Mouse (Mus musculus) forebrain, embryonic 16.5 days (tissue): ENCODE results near the gene Bdh1. TPM values are rescaled to one million over a fixed set of nuclear protein-coding genes. Genes with fewer than 3 reads are reported as not detected.

Source experiments
- ATAC-seq: fragments of 200-750 bp; cut with Nextera tagmentation; 2 replicates; pipeline ENCODE4 v1.8.0; 2017; ENCODE audit warnings: mild to moderate bottlenecking, moderate library complexity
- H3K27ac ChIP-seq: fragments of 300-500 bp; sonication (generic); 2 replicates; pipeline ENCODE4 v1.5.1; 2014; ENCODE audit warnings: low read length, control low read depth
- H3K27me3 ChIP-seq: fragments of 300-500 bp; sonication (generic); replicated peaks from 2 replicates; pipeline ENCODE4 v1.6.1; 2014; ENCODE audit warnings: low read length; ENCODE audit not compliant: control insufficient read depth, insufficient read depth
- H3K36me3 ChIP-seq: fragments of 300-500 bp; sonication (generic); 2 replicates; pipeline ENCODE4 v1.6.1; 2014; ENCODE audit not compliant: control insufficient read depth, insufficient read depth
- H3K4me1 ChIP-seq: fragments of 300-500 bp; sonication (generic); replicated peaks from 2 replicates; pipeline ENCODE4 v1.6.1; 2014; ENCODE audit warnings: low read length; ENCODE audit not compliant: control insufficient read depth, insufficient read depth
- H3K4me2 ChIP-seq: fragments of 300-500 bp; sonication (generic); 2 replicates; pipeline ENCODE4 v1.6.1; 2014; ENCODE audit warnings: mild to moderate bottlenecking, low read length, control low read depth
- H3K4me3 ChIP-seq: fragments of 300-500 bp; sonication (generic); replicated peaks from 2 replicates; pipeline ENCODE4 v1.5.1; 2014; ENCODE audit warnings: mild to moderate bottlenecking, low read length, control low read depth
- H3K9ac ChIP-seq: fragments of 300-500 bp; sonication (generic); replicated peaks from 2 replicates; pipeline ENCODE4 v1.6.1; 2014; ENCODE audit warnings: low read depth, low read length, control low read depth
- H3K9me3 ChIP-seq: fragments of 300-500 bp; sonication (generic); 2 replicates; pipeline ENCODE4 v1.6.1; 2016; ENCODE audit warnings: low read length; ENCODE audit not compliant: control insufficient read depth
- WGBS: fragments of 180-500 bp; shearing (Covaris S2); extraction: QIAGEN DNeasy Blood & Tissue Kit; methylation state at CpG from one replicate; pipeline ENCODE4 v1.1.7; 2014; 5-methylcytosine and 5-hydroxymethylcytosine counted together
- polyA plus RNA-seq: library from polyadenylated mRNA; unstranded; fragments of >200 nt; fragmentation: Nextera tagmentation; extraction: Ambion mirVana; gene quantifications from 2 replicates; pipeline ENCODE4 v1.2.1, GENCODE M21; 2015

The Bdh1 gene
- polyA plus RNA-seq, 1 experiment from 2014 or later = 152 TPM

GRCm38 (mm10) chr16:31455276-31456045, 33.4 kb downstream of the Bdh1 start:
- Histone ChIP-seq H3K27me3 (no peaks in the 10 kb centered on the region), H3K4me2 (no peak overlapping the region), H3K9me3 (no peaks in the 10 kb centered on the region), H3K36me3 (peaks cover 10% of the 10 kb centered on the region), H3K4me3 (no peak overlapping the region), H3K4me1 (peaks cover 11% of the 10 kb centered on the region), H3K9ac (no peak overlapping the region), H3K27ac (no peak overlapping the region)
- ATAC-seq = no peak
- 82% methylated on average over 21 of the region's 21 CpGs for WGBS

DNA sequence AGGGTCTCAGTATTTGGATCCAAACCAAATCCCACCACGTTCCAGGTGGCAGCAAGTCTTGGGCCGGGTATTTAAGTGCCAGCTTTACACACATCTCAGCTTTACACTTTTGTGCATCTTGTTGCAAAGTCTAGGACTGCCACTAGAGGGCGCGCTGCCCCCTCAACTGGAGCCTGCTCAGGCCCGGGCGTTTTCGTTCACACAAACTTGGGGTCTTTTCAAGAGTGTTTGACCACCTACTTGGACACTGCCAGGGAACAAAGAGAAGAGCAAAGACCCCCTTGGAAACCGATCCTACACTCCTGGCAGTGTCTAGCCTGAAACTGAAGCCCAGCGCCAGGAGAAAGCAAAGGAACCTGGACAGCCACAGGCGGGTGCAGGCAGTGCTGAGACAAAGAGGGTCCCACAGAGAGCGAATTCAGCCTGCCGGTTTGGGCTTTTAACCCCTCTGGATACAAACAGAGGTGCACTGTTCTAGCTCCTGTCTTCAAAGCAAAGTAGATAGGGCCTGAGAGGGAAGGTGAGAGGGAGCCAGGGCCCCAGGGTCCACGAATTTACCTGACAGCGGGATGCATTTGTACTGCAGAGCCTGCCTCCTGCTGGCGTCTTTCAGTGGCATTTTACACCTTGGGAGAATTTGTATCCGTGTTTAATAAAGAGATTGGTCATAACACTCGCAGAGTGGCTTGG, 36.3 kb downstream of the Bdh1 start:
- WGBS = 2% methylated on average over 17 of the region's 17 CpGs
- H3K9ac ChIP-seq = peak overlapping the region; percentile 53

GRCm38 (mm10) chr16:31459968-31460461, 37.9 kb downstream of the Bdh1 start:
- H3K9me3 ChIP-seq = no peaks in the 10 kb centered on the region
- peaks cover 17% of the 10 kb centered on the region for H3K4me1 ChIP-seq
- WGBS = 38% methylated on average over 10 of the region's 10 CpGs
- no peak overlapping the region for H3K27ac ChIP-seq
- no peak for ATAC-seq
- no peak overlapping the region for H3K4me3 ChIP-seq
- no peak overlapping the region for H3K4me2 ChIP-seq
- H3K9ac ChIP-seq = no peak overlapping the region
- H3K27me3 ChIP-seq = no peaks in the 10 kb centered on the region
- H3K36me3 ChIP-seq = peaks cover 9% of the 10 kb centered on the region

More for the DNA sequence above, 36.3 kb downstream of the Bdh1 start:
- Histone ChIP-seq H3K4me3 (peak overlapping the region; percentile 20), H3K36me3 (peaks cover 9% of the 10 kb centered on the region), H3K27me3 (no peaks in the 10 kb centered on the region), H3K9me3 (no peaks in the 10 kb centered on the region), H3K4me2 (peak overlapping the region; percentile 41), H3K4me1 (peaks cover 17% of the 10 kb centered on the region), H3K27ac (peak overlapping the region; percentile 69)
- ATAC-seq = peak; percentile 83

DNA sequence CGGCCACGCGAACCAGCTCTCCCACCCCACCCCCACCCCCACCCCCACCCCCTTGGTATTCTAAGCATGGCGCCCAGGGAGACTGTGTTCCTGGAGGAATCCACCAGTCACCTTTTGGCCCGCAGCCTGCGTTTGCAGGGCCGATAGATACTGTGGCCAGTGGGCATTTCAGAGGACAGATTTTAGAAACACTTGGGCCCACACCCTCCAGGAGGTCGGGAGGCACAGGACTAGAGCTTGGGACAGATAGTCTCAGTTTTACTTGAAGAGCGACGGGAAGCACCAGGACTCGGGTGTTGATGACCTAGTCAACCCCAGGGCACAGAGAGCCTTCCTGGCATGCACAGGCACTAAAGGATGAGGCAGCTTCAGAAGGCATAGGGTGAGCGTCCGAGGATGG, 38.4 kb downstream of the Bdh1 start:
- H3K36me3 ChIP-seq = peaks cover 9% of the 10 kb centered on the region
- H3K27me3 ChIP-seq = no peaks in the 10 kb centered on the region
- no peak overlapping the region for H3K27ac ChIP-seq
- no peak overlapping the region for H3K4me3 ChIP-seq
- H3K9me3 ChIP-seq = no peaks in the 10 kb centered on the region
- ATAC-seq = no peak
- H3K9ac ChIP-seq = no peak overlapping the region
- H3K4me1 ChIP-seq = peaks cover 17% of the 10 kb centered on the region
- 60% methylated on average over 13 of the region's 13 CpGs for WGBS
- no peak overlapping the region for H3K4me2 ChIP-seq

DNA sequence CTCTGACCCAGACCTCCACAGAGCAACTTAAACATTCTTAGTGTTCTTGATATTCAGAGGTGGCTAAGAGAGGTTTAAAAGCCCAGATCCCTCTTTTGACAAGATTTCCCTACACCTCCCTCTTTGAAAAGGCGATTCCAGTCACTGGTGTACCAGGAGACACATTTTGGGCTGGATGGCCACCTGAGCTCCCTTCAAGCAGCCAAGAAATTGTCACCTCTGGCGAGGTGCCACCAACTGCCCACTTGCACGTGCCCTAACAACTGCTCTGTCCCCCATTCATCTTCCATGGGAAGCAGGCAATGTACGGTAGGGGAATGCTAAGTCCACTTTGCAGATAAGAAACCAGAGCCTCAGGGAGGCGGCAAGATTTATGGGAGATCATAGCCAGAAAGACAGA, 39.0 kb downstream of the Bdh1 start:
- Histone ChIP-seq H3K4me2 (no peak overlapping the region), H3K4me1 (peaks cover 17% of the 10 kb centered on the region), H3K27me3 (no peaks in the 10 kb centered on the region), H3K4me3 (no peak overlapping the region), H3K27ac (no peak overlapping the region), H3K9me3 (no peaks in the 10 kb centered on the region), H3K36me3 (peaks cover 9% of the 10 kb centered on the region), H3K9ac (no peak overlapping the region)
- WGBS = 72% methylated on average over 5 of the region's 5 CpGs
- no peak for ATAC-seq

GRCm38 (mm10) chr16:31462113-31462687, 40.1 kb downstream of the Bdh1 start:
- no peak overlapping the region for H3K4me3 ChIP-seq
- peaks cover 5% of the 10 kb centered on the region for H3K36me3 ChIP-seq
- WGBS = 39% methylated on average over 12 of the region's 12 CpGs
- H3K27ac ChIP-seq = no peak overlapping the region
- H3K4me1 ChIP-seq = peaks cover 17% of the 10 kb centered on the region
- H3K9me3 ChIP-seq = no peaks in the 10 kb centered on the region
- H3K9ac ChIP-seq = no peak overlapping the region
- ATAC-seq = no peak
- H3K4me2 ChIP-seq = no peak overlapping the region
- no peaks in the 10 kb centered on the region for H3K27me3 ChIP-seq

- H3K4me3 ChIP-seq = no peak overlapping the region
- H3K27ac ChIP-seq = no peak overlapping the region
- WGBS = 95% methylated on average over 5 of the region's 5 CpGs
- H3K9ac ChIP-seq = no peak overlapping the region
- no peaks in the 10 kb centered on the region for H3K36me3 ChIP-seq
- no peaks in the 10 kb centered on the region for H3K27me3 ChIP-seq
- peaks cover 10% of the 10 kb centered on the region for H3K4me1 ChIP-seq
- no peaks in the 10 kb centered on the region for H3K9me3 ChIP-seq
- no peak for ATAC-seq
- no peak overlapping the region for H3K4me2 ChIP-seq
Observed at GRCm38 (mm10) chr16:31464953-31465352, 42.9 kb downstream of the Bdh1 start.

GRCm38 (mm10) chr16:31465630-31466029, 43.5 kb downstream of the Bdh1 start:
- H3K9ac ChIP-seq = no peak overlapping the region
- no peaks in the 10 kb centered on the region for H3K36me3 ChIP-seq
- H3K4me2 ChIP-seq = no peak overlapping the region
- ATAC-seq = 0 out of 2 replicates have a peak, but pooled peaks have one; percentile 66
- H3K4me1 ChIP-seq = peaks cover 4% of the 10 kb centered on the region
- 53% methylated on average over 4 of the region's 4 CpGs for WGBS
- no peaks in the 10 kb centered on the region for H3K9me3 ChIP-seq
- no peak overlapping the region for H3K4me3 ChIP-seq
- no peak overlapping the region for H3K27ac ChIP-seq
- no peaks in the 10 kb centered on the region for H3K27me3 ChIP-seq

- ATAC-seq = no peak
Observed at GRCm38 (mm10) chr16:31466106-31466505, 44.0 kb downstream of the Bdh1 start.

More at GRCm38 (mm10) chr16:31466106-31466505, 44.0 kb downstream of the Bdh1 start:
- no peak overlapping the region for H3K9ac ChIP-seq
- H3K4me3 ChIP-seq = no peak overlapping the region
- 84% methylated on average over 5 of the region's 5 CpGs for WGBS
- H3K27ac ChIP-seq = no peak overlapping the region
- H3K9me3 ChIP-seq = no peaks in the 10 kb centered on the region
- no peaks in the 10 kb centered on the region for H3K27me3 ChIP-seq
- H3K36me3 ChIP-seq = no peaks in the 10 kb centered on the region
- no peak overlapping the region for H3K4me2 ChIP-seq
- H3K4me1 ChIP-seq = peaks cover 2% of the 10 kb centered on the region; the same call in 1 of the 2 replicates
